Mouse (Mus musculus): Measurements from ENCODE around the gene Ppp6r2.

DNA sequence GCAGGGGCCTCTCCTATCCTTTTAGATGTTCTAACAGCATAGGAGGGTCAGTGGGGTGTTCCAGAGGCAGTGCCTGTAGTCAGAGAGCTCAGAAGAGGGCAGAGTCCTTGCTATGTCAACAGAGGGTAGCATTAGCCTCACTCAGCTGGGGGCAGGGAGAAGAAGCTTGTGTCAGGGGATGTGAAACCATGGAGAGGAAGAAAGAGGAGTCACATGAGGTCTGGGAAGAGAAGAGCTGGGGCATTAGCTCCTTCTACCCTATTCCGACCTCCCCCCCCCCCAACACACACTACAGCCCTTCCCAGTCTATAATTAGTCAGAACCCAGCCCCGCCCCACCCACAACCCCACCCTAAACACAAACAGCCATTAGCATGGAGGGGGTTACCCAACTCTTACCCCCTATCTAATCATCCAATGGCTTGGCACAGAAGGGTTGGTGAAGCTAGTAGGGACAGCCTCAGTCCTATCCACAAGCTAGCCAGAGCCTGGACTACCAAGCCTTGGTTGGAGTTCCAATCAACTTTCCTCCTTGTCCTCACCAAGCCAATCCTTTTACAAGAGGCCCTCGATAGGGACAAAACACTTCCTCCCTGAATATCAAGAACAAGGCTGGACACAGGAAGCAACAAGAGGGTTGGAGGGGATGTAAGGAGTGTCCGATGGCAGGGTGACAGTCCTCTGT is 33.6 kb upstream of the Ppp6r2 start:
- TF ChIP-seq CTCF (IDR thresholded peaks at IDR 0.05; ENCODE audit: borderline replicate concordance, control insufficient read depth, extremely low read depth, insufficient read depth, low read length, poor library complexity), result no peak
- TF ChIP-seq POLR2A (IDR thresholded peaks at IDR 0.05; ENCODE audit: control insufficient read depth, extremely low read depth, insufficient read depth, low read length, poor library complexity), result no peak

Measured in thymus, adult 2 months (tissue).